Mouse (Mus musculus) right cerebral cortex, postnatal 4 days (tissue): ENCODE results near the gene Zfp704.

Source experiments
- DNase-seq: peaks from one replicate; pipeline ENCODE4 v3.0.0-alpha.2; 2022

Zfp704 gene

DNA sequence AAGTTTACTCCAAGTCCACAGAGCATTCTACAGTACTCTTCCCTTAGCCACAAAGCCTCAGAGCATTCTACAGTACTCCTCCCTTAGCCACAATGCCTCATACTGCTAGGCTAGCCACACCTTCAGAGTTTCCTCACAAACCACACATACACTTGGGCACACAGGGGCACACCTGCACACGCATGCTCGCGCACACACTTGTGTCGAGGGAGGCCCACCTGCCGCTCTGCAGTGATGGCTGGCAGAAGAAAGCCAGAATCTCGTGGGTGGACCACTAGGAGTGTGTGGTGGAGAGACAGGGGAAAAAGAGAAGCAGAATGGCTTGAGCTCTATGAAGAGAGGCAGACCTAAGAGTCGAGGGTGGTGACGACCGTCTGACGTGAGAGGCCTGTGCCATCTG, 97.7 kb downstream of the Zfp704 start:
- no peak for DNase-seq

DNA sequence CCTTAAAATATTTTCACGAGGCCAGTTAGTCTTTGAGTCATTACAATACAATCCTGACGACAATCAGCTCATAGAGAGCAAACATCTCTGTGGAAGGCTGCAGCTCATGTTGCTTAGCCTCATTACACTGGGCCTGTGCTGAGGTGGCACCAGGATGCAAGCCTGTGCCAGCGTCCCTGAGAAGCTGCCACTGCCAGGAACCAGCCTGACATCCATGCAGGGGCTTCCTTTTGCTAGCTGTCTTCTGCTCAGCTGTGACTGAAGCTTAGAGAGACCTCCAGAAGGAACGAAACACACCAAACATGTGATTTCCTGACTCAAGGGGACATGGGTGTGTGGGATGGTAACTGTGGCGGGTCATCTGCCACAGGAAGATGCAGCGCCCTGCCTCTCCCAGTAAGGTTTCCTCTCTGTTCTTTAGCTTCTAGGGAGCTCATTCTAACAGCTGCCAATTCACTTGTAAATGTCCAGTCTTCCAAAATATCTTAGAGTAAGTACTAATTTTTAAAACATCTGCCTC, 104.1 kb downstream of the Zfp704 start:
- DNase-seq, result no peak

DNA sequence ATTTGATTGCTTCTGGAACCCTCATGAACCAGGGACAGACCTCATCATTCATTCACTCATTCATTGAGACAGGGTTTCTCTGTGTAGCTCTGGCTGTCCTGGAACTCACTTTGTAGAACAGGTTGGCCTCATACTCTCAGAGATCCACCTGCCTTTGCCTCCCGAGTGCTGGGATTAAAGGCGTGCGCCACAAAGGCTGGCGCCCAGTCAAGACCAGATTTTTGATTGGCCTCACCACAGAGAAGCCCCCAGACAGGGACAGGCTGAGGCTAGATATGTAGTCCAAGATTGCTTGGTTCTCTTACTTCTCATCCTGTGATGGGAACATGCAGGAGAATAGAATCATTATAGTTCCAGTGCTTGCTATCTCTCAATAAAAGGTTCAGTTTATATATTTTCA, 105.5 kb downstream of the Zfp704 start:
- DNase-seq, result no peak

DNA sequence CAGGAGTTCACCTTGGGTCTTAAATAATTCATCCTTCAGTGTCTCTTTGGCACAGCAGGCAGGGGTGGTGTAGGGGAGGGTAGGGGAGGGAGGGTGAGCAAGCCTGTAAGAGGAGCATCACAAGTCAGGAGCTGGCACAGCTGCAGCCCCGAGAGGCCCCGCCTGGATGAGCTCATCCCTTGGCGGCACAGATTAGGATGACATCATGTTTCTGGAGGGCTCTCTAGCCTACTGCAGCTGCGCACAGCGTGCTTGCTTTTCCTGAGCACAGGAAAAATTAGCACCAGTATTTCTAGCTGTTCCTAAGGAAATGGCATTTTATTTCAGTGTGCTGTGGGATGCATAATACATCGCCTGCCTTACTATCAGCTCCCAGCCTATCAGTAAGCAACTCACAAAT, 109.2 kb downstream of the Zfp704 start:
- DNase-seq, result peak; percentile 80

DNA sequence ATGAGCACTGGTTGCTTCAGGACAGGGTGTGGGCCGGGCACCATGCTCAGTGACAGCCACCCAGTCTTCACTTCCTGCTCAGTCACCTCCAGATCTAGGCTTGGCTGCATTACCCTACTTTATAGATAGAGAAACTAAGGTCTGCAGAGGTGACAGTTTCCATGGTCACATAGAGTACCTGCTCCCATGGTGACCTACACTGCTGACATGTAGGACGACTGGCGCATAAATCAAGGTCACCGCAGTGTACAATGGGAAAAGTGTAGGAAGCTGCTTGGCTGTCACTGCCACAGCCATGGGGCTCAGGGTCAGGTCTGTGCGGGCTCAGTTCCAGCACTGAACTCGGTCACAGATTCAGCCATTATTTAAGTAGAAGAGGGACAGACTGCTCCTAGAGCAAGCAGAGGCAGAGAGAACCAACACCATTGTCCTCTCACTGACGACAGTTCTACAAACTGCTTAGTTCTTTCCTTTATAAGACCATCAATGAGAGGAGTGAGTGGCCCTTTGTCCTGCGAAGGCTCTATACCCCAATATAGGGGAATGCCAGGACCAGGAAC, 109.8 kb downstream of the Zfp704 start:
- peak; percentile 41 for DNase-seq

DNA sequence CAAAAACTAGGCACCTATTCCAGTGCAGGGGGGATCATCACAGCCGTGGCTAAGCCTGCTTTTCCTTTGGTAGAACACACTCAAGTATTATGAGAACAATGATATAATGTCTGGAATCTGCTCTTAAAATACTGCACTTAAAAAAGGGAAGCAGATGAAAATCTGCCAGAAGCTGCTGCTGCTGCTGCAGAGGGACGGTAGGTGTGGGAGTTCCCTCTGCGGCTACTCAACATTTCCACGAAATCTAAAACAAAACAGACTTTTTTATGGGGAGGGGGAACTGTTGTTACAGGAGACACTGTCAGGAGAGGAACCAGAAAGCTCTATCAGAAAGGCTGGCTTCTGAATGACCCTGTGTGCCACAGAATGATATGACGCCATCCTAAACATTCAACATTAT, 110.4 kb downstream of the Zfp704 start:
- no peak for DNase-seq

DNA sequence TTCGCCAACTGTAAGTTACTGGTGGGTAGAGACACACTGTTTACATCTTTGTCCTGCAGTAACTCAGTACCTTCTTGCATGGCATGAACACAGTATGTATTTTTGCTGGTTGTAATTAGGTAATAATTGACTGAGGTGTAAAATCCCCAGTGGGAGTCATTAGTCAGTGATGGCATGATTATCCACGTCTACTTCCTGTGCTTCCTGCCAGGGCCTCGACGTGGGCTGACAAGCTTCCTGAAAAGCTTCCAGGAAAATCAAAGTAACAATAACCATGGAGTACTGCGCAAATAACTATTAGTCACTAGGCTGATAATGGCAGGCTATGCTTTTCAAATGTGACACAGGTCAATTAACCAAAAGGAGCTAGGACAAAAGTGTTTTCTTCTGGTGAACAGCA, 112.6 kb downstream of the Zfp704 start:
- no peak for DNase-seq

DNA sequence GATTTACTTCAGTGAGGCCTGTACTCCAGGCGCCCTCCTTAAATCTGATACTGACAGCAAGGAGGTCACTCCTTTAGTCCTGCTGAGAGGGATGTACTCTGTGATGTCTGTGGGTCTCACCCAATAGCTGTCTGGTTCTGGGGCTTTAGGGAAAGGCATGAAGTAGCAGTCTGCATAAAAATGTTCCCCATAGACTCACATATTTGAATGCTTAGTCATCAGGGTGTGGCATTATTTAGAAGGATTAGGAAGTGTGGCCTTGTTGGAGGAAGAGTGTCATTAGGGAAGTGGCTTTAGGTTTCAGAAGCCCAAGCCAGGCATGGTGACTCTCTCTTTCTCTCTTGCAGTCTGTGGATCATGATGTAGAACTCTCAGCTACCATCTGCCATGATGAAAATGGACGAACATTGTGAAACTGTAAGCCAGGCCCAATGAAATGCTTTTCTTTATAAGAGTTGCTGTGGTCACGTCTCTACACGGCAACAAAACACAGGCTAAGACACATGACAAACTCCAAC, 118.1 kb downstream of the Zfp704 start:
- no peak for DNase-seq

DNA sequence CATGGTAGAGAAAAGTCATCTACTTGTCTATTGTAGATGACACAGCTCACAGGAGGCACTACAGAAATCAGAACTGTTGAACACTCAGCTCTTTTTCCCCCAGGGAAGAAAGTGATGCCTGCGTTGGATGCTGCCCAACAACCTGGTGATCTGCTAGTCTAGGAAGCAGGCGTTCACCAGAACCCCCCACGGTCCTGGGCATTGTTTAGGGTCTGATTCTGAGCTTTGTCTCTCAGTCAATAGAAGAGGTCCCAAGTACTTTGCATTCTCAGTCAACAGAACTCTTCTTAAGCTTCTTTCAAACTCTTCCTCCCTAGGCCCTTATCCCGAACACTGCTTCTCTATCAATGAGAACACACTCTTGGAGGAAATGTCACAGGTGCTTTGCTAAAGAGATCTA, 122.2 kb downstream of the Zfp704 start:
- no peak for DNase-seq

DNA sequence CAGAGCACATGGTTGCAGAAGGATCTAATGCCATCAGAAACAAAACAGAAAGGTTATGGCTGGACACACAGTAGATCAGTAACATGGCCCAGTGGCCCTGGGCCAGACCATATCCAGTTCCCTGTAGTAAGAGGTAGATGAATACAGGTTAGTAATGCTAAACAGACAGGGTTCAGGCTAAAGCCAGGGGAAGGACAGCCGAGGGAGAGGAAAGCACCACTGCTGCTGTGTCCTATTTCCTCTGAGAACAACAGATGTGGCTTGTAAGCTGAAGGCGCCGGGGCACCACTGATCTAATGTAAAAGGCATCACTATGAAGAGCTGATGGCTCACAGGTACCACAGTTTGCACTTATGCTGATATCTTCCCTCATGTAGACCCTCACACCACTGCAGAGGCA, 124.4 kb downstream of the Zfp704 start:
- DNase-seq, result no peak

DNA sequence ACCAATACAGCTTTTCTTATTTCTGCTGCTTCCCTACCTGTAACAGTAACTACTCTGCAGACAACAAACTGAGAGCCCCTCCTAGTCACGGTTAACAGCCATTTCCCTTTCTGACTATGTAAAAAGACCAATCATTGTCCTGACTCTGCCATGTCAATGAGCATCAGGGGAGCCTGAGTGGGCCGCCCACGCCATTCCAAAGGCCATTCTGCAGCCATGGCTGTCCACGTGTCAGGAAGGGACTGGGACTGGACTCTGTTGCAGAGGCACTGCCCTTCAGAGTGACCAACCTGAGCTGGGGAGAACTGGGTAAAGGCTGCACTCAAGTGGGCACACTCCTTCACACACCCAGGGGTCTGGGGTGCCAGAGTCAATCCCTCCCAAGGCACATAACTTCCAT, 127.9 kb downstream of the Zfp704 start:
- no peak for DNase-seq

DNA sequence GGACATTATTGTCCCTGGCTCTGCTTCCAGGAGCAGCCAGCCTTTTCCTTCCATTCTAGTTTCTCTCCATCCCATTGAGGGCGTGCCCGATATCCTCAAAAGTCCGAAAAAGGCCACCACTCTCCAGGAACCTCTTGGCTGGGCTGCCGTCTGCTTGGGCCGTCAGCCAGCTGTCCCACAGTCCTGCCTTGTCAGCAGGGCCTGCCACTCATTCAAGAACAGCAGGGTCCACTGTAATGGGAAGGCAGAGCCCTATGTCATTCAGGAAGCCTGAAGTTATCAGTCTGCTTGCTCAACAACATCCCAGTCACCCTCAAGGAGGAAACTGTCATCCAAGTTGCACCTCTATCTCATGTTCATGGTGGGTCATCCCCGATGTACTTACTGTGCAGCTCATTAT, 128.5 kb downstream of the Zfp704 start:
- DNase-seq, result no peak

DNA sequence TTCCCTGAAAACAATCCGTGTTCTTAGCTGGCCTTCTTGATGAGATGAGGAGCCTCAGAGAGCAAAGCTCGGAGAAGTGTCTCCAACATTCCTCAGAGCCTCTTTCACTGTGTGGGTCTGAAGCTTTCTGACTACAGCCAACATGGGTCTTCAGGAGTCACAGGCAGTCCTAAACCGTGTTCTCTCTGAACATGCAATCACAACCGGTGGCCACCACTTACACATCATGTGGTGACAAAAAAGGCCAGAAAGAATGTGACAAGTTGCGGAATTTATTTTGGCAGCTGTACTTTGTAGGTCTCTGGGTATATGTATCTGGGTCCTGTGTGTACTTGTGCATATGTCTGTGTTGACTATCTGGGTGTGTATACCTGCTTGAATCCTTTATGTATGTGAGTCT, 128.9 kb downstream of the Zfp704 start:
- no peak for DNase-seq

DNA sequence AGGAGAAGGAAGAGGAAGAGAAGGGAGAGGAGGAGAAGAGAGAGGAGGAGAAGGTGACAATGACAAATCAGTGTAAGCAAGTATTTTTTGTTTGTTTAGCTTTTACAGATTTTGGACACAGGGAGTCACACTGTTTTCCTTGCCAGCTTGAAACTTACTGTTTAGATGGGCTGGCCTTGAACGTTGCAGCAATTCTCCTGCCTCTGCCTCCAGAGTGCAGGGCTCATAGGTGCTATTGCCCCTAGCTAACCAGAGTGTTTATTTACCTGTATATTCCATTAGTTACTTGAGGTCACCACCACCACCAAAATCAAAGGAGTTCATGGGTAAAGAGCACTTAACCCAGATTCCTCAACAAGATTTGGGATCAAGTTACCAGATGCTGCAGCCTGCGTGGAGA, 132.5 kb downstream of the Zfp704 start:
- DNase-seq, result no peak

DNA sequence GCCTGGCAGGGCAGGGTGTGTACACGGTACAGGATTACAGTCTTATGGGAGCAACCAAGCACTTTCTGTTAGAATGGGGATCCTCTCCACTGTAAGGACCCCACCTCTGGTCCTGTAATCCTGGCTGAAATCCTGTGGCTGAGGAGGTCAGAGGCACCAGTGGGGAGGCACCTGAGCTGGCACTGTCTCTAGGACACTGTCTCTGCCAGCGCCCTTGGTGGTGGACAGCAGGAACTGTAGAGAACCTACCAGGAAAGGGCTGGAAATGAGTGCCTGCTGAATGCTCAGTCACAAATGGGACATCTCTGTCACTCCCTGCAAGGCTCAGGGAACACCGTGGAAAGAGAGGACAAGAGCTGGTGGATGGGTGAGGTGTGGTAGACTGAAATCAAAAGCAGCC, 133.5 kb downstream of the Zfp704 start:
- no peak for DNase-seq

DNA sequence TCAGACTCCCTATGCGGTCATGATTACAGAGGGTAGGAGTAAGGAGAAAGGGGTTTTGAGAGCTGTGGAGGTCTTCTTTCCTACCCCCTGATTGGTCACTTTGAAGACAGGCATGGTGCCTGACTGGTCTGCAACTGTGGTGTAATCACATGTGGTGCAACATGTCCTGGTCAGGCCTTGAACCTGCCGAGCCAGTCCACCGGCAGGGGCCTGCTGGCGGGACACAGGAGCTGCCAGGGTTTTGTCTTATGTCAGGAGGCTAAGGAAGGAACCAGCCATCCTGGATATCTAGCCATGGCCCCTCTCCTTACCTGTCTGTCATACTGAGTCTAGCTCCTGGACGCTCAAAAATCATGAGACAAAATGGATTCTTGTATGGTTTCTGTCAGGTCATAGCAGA, 134.4 kb downstream of the Zfp704 start:
- no peak for DNase-seq

DNA sequence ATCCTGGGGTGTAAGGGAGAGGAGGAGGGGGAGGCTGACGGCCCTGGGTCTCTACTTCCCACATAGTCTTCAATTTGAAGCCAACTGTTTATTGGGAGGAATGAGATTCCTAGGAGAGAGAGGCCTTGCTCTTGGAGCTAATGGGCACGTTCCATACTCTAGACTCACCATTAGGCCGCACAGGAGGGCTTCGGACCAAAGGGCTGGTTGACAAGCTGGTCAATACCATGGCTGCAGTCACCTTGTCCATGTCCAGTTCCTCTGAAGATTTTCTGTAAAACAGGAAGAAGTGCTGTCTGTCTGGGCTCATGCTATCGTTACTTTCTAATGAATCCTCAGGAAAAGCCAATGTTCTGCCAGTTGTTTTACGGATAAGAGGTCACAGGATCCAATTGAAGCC, 135.6 kb downstream of the Zfp704 start:
- no peak for DNase-seq

DNA sequence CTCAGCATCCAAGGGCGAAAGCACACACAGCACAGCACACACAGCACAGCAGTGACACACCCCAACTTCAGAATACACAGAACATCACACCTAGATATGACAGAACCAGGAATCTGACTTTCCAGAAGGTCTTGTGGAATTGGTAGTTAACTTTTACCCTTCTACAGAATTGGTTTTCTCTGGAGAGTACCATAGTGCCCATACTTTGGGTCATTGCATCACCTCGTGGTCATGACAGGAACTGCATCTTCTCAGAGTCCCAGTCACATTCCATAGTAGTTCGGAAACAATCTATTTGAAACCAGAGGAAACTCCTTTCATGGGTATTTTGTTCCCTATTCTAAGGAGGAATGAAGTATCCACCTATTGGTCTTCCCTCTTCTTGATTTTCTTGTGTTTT, 143.6 kb downstream of the Zfp704 start:
- peak; percentile 75 for DNase-seq

DNA sequence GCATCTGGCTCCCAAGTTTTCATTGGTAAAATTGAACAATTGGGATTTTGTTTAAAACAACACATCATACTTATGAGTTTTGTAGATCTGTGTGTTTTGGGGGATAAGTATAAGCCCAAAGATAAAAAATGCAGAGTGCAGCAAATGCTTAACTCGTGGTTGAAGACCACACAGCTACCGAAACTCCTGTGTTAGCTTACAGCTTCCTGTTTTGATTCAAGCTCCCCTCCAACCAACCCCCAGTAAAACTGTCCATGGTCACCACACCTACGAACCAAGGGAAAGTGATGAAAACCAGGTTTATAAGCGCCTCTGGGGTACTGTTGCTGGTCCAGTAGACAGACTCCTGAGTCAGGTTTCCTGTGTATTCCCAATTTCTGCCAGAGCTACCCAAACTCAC, 144.2 kb downstream of the Zfp704 start:
- no peak for DNase-seq

DNA sequence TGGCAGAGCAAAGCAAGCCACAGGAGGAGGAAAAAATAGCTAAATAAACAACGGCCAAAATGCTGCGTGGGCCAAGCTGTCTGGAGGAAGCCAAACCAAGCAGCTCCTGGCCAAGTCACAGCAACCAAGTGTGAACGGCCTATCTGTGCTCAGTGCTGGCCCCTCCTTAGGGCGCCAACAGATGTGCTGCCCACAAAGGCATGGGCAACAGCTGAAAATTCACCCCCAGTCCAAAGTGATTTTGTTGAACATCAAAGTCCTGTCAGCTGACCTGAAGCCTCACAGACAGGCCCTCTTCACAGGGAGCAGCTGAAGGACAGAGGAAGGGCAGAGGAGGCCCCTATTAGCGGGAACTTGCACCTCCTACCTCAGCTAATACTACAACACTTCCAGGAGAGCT, 148.2 kb downstream of the Zfp704 start:
- DNase-seq, result no peak

DNA sequence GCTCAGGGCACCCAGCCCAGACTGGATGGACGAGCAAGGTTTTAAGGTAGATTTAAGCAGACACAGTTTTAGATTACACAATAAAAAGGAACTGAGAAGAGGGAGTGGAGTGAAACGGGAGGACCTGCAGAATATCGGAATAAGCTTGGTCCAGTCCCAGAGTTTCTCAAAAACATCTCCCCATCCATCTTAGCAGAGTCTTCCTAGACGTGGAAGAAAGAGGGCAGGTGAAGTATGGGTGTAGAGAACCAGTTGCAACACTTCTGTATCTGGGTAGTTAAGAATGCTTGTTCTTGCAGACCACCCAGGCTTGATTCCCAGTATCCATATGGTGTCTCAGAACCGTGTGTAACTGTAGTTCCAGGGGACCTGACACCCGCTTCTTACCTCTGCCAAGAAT, 149.6 kb downstream of the Zfp704 start:
- DNase-seq, result no peak

DNA sequence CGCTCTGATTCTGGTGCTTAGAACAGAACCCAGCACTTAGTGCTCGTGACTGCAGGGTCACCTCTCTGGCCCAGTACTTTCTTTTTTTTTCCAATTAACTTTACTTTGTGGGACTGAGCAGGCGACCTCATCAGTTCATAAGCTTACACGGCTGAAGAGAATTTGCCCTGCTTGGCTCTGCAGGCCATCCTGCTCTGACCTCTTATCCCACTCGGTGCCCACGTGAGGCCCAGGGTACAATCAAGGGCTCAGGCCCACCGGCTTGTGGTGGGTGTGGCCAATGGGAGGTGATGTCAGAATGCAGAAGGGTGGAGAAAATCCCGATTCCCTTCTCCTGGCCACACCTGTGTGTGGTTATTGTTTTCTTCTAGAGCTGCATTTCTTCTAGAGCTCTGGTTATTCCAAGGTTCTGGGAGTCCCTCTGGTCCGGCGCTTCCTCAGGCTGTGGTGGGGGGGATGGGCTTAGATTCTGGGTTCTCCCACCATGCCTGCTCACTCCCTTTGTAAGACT, 153.4 kb downstream of the Zfp704 start:
- DNase-seq, result no peak

DNA sequence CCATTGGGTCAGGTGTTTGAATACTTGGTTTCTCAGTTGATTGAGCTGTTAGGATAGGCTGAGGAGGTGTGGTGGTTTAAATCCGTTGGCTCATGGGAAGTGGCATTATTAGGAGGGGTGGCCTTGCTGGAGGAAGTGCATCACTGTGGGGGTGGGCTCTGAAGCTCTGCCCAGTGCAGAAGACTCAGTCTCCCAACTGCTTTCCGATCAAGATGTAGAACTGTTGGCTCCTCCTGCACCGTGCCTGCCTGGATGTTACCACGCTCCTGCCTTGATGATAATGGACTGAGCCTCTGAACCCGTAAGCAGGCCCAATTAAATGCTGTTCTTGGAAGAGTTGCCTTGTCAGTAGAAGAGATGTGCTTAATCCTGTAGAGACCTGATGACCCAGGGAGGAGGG, 154.5 kb downstream of the Zfp704 start:
- DNase-seq, result no peak

DNA sequence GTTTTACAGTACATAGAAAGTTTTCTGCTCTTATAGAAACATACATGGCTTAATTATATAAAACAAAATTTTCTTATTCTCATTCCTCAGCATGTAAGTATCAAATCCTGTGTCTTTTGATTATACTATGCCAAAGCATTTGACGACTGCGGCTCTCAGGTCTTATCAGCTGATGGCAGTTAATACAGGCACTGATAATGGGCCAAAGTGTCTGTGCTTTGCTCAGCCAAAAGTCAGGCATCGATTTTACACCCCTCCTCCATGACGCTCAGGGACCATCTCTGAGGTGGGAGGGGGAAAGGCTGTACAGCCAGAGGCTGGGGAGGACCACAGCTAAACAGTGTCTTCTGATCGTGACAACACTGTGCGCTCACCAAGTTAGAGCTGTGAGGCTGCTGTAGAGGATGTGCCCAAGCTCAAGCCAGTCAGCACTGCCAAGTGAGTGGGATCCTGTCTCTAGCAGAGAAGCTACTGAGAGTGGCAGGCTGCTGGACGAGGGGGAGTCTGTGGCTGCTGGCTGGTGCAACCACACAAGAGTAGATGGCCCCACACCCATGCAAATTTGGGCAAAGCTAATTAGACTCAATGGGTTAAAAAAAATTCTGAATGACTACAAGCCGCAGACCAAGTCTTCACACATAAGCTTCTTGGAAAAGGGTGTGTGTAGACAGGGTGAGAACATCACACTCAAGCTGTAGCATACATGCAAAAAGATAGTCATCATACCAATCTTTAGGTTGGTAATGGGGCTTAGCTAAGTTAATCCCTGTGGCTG, 155.1 kb downstream of the Zfp704 start:
- DNase-seq, result no peak

DNA sequence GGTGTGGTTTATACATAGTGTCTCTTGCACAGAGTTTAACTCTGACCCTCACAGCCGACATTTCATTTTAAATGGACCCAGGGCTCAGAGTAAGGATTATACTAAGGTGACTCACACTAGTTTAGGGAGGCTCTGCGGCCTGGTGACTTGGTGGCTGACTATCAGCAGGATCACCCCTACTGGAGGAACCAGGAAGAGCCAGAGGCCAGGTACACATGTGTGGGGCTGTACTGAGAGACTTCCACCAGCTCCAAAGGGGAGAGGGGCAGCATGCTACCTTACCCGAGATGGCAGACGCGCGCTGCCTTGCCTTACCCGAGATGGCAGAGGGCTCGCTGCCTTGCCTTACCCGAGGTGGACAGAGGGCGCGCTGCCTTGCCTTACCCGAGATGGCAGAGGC, 159.4 kb downstream of the Zfp704 start:
- no peak for DNase-seq
